Mouse (Mus musculus) G1E-ER4 (cell line): ENCODE data around the gene Nlrp4f. TPM values are rescaled to one million over a fixed set of nuclear protein-coding genes. Genes with fewer than 3 reads are reported as not detected.

ENCODE experiments used
- GATA1 ChIP-seq: IDR thresholded peaks from one replicate; pipeline ENCODE4 v1.8.0; 2012; ENCODE audit warnings: low read length, inconsistent platforms
- polyA plus RNA-seq: library from polyadenylated mRNA; stranded (reverse); fragments of >175 nt; gene quantifications from 2 replicates; pipeline ENCODE4 v1.2.3, GENCODE M21; 2012

Gene Nlrp4f
- polyA plus RNA-seq = not detected in 2 replicates

GRCm38 (mm10) chr13:65205877-65206276 lies at the start of gene Nlrp4f:
TSS of gene Nlrp4f (minus strand) at chr13:65205977.
- TF ChIP-seq GATA1 = no peak

GRCm38 (mm10) chr13:65243273-65243672 lies 37.5 kb upstream of the Nlrp4f start:
- TF ChIP-seq GATA1 = no peak

GRCm38 (mm10) chr13:65242319-65242787 lies 36.6 kb upstream of the Nlrp4f start:
- no peak for TF ChIP-seq GATA1

- no peak for TF ChIP-seq GATA1
Observed at GRCm38 (mm10) chr13:65241627-65242318, 36.0 kb upstream of the Nlrp4f start.

GRCm38 (mm10) chr13:65241099-65241626 lies 35.4 kb upstream of the Nlrp4f start:
- no peak for TF ChIP-seq GATA1

- no peak for TF ChIP-seq GATA1
Observed at GRCm38 (mm10) chr13:65240509-65241098, 34.8 kb upstream of the Nlrp4f start.

- no peak for TF ChIP-seq GATA1
Observed at GRCm38 (mm10) chr13:65237211-65237610, 31.4 kb upstream of the Nlrp4f start.

DNA sequence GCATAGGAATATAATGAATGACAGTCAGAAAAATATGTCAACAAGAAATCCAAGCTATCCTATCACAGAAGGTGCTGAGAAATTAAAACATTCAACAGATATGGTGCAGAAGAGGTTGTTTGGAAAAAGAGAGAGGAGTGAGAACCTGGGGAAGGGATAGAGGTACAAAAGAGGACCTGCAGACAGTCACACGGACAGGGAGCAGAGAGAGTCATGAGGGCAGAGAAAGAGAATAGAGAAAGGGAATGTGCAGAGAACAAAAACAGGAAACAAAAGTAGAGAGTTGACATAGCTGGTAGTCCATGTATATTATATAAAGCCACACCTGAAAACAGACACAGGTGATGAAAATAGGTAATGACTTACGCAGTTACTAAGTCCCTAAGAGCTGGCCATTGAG lies 20.9 kb upstream of the Nlrp4f start:
- no peak for TF ChIP-seq GATA1

DNA sequence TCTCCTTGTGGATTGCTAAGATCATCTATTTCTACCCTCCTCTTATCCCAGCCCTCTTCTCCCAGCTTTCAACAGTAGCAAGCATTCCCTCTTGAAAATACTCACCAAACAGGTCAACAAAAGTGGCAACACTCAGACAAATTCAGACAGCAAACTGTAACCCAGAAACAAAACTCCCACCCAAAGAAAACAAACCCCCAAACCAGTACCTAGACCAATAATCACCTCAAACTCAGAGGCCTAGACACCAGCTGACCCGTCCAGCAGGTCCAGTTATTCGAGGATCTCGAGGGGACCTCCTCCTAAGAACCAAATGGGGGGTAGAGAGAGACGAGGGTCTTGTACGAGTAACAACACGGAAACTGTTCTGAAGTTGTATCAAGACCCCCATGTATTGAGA lies 20.2 kb upstream of the Nlrp4f start:
- TF ChIP-seq GATA1 = no peak

DNA sequence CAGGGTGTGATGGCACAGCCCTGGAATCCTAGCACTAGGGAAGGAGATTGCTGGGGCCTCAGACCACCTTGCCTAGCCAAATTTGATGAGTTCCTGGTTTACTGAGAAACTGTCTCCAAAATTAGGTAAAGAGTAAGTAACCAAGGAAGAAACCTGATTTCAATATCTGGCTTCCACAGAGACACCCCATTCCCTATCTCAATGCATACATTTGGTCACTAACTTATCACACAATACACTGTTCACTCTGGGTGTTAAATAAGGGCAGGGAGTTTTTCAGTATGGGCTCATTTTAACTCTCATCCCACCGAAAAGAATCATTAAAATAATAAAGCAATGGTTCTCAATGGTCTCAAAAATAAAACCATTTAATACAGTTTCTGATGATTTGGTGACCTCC lies 5.1 kb downstream of the Nlrp4f start:
- TF ChIP-seq GATA1 = no peak

DNA sequence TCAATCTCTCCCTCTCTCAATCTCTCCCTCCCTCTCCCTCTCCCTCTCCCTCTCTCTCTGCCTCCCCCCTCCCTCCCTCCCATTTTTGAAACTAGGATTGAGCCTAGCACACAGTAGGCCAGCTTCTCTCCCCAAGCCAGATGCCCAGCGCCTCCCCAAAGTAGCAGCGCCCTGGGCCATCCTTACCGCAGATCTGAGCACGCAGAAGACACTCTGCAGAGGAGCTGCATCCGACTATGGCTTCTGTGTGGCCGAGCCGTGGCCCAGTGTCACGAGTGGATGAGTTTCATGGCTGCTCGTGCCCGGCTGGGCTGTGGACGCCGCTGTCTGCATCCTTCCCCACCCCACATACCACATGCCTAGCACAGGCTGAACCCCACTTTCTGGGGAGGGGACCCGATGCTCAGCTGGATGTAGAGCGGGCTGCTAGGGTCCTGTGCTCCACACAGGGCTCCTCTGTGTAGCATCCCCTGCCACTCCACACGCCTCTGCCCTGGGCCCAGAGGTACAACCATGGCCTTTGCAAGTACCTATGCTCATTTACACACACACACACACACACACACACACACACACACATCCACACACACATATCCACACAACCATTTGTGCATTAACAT lies 29.2 kb downstream of the Nlrp4f start:
- TF ChIP-seq GATA1 = no peak

GRCm38 (mm10) chr13:65175734-65176471 lies 29.9 kb downstream of the Nlrp4f start:
- TF ChIP-seq GATA1 = no peak

DNA sequence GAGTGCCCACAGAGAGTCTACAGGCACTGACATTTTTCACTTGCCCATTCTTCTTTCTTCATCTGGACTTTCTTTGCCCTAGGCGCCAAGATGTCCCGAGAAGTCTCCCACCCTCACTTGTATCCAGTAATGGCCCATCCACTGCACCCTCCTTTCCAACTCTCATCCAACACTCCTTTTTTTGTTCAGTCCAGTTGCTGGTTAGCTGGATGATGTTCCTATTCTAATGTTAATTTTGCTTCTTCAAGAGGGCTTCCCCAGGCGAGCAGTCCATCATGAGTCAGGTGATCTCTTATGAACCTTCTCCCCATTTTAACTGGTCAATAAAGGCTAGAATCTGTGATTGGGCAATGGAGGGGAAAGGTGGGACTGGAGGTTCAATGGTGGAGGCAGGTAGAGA lies 31.7 kb downstream of the Nlrp4f start:
- TF ChIP-seq GATA1 = no peak

DNA sequence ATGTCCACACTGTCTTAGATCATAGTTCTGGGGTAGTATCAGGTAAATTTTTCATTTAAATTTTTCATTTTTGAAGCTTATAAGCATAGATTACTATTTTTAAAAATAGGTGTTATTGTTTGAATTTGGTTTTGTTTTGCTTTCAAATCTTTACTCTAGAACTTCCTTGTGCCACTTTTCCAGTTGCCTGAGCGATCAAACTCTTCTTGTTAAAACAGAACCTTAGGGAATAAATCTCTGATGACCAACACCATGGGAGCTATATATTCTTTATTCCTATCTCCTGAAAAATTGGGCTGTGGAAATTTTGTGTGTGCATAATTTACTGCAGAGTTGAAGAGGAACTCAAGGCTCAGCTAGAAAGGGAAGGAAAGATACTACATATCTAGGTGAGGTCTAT lies 55.8 kb downstream of the Nlrp4f start, which contains the start of gene Olfr466:
Olfr466 (plus strand) TSS at position 301 of the 400 bp plus-strand sequence.
- no peak for TF ChIP-seq GATA1

DNA sequence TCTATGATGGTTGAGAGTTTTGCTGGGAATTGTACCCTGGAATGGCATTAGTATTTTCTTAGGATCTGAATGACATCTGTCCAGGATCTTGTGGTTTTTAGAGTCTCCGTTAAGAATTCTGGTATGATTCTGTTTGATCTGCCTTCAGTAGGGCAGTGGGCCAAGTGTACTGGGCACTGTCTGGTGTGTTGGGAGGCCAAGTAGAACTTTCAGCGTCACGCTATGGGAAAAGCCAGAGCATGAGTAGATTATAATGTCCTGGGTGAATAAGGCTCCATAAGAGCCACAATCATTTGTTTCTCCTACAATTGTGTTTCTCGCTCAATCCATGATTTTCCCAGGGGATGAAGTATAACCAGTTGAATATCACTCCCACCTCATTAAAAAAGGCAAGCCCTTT lies 68.0 kb downstream of the Nlrp4f start, which contains the start of gene Olfr465-ps1:
Olfr465-ps1 (plus strand) TSS at position 301 of the 400 bp plus-strand sequence.
- TF ChIP-seq GATA1 = no peak

Other genes starting within 250 kb of the Nlrp4f start
- not detected in 2 replicates for gene Spata31d1c, start 172.9 kb downstream of the Nlrp4f start, polyA plus RNA-seq
- not detected in 2 replicates for gene Prss47, start 153.2 kb downstream of the Nlrp4f start, polyA plus RNA-seq
- 27.0 and 34.6 TPM in 2 replicates for gene Mfsd14b, start 93.0 kb downstream of the Nlrp4f start, polyA plus RNA-seq
- gene Olfr465-ps1, start 67.9 kb downstream of the Nlrp4f start, polyA plus RNA-seq = not detected in 2 replicates
- not detected in 2 replicates for gene Olfr466, start 55.7 kb downstream of the Nlrp4f start, polyA plus RNA-seq
- gene Gm10775, start 53.6 kb upstream of the Nlrp4f start, polyA plus RNA-seq = 0.06 and 0.18 TPM in 2 replicates
- 3.2 and 3.5 TPM in 2 replicates for gene Zfp369, start 72.8 kb upstream of the Nlrp4f start, polyA plus RNA-seq